Mouse (Mus musculus) gastrocnemius, adult 18-20 months (tissue): ENCODE measurements around the gene Npm3. TPM values are rescaled to one million over a fixed set of nuclear protein-coding genes. Genes with fewer than 3 reads are reported as not detected.

Experiments
- DNase-seq: peaks from one replicate; pipeline ENCODE4 v3.0.0; 2021; ENCODE audit warnings: low spot score
- long read RNA-seq, 2 experiments: library from polyadenylated mRNA; stranded (forward); transcript quantifications; one replicate each; pipeline ENCODE4 v2.0.0; 2021
- total RNA-seq, 2 experiments: library from RNA; stranded (reverse); gene quantifications; 2 replicates each; pipeline ENCODE4 v1.2.3; 2021

Gene Npm3
- 10 to 100 TPM; 10.1 to 11.0 TPM for total RNA-seq
- long read RNA-seq, experiment 1, partial matches to known transcripts = 0 of 2 reads
- long read RNA-seq, experiment 1, other reads (novel, unspliced or antisense) = 1 of 2 reads
- long read RNA-seq, experiment 2 = 0 reads

DNA sequence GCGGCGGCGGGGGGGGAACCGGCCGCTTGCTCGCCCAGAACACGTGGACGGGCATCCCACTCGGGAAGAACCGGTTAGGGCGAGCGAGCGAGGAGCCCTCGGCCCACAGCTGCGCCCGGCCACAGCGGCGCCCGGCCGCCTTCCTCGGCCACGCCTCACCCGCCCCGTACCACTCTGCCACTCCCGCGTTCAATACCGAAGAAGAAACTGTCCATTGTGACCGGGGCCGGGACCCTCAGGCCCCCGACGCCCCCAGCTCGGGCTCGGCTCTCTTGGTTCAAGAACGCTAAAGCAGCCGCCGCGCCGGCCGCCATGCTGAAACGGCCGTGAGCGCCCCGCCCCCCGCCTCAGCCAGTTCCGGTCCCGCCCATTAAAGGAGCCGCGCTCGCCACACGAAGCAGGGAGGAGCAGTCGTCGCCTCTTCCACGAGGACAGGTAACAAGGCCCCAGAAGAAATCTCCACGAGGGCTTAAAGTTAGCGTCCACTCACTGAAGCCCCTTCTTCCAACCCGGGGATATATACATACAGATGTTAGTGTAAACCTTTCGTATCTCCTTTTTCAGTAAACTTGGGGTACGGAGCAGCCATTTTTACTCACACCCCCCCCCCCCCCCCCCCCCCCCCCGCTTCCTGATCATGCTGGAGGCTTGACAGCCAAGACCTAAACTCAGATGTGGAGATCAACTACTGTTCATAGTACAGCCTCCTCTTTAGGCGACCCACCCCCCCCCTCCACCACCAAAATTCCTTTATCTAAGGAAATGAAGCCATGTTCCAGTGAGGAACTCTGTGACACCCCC is at the start of gene Npm3:
Npm3 (minus strand) TSS at position 349 of the 801 bp plus-strand sequence.
- DNase-seq = peak; percentile 82

- no peak for DNase-seq
These were observed 47.5 kb upstream of the Npm3 start for GRCm38 (mm10) chr19:45796879-45797278.

DNA sequence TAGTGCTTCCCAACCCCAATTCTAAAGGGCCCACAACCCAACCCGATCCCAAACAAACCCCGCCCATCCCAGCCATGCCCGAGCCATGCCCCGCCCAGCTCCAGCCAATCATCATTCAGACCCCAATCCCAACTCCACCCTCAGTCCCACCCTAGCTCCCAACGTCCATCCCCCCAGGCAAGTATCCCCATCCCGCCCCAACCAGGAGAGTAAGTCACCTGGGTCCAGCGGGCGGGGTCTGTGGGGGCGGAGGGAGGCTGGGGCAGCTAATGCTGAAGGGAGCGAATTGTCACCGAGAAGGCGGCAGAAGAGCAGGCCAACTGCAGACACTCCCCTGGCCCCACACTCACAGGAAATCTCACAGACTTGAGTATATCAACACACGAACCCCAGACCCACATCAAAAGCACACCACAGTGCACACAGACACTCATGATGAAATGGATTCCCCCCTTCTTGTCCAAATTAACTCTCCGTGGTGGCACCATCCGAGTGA is 46.7 kb upstream of the Npm3 start:
- DNase-seq = no peak

- DNase-seq = no peak
These were observed 46.1 kb upstream of the Npm3 start for GRCm38 (mm10) chr19:45795406-45795944.

- no peak for DNase-seq
These were observed 45.3 kb upstream of the Npm3 start for GRCm38 (mm10) chr19:45794718-45795117.

DNA sequence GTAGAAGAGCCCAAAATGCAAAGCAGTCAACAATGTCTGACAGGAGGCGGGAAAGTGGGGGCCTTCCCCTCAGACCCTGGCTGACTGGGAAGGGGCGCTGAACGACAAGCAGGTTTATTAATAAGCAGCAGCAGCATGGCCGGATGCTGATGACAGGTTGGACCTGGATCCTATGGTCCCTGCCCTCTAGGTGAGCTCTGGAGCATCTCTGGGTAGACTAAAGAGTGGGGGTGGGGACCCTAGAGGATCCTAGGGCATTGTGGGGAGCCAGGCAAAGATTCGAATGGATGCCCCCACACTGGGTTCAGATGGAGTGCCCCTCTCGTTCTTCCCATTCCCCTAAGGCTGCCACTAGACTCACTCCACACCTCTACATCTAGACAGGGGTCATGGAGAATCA is 43.0 kb upstream of the Npm3 start:
- no peak for DNase-seq

DNA sequence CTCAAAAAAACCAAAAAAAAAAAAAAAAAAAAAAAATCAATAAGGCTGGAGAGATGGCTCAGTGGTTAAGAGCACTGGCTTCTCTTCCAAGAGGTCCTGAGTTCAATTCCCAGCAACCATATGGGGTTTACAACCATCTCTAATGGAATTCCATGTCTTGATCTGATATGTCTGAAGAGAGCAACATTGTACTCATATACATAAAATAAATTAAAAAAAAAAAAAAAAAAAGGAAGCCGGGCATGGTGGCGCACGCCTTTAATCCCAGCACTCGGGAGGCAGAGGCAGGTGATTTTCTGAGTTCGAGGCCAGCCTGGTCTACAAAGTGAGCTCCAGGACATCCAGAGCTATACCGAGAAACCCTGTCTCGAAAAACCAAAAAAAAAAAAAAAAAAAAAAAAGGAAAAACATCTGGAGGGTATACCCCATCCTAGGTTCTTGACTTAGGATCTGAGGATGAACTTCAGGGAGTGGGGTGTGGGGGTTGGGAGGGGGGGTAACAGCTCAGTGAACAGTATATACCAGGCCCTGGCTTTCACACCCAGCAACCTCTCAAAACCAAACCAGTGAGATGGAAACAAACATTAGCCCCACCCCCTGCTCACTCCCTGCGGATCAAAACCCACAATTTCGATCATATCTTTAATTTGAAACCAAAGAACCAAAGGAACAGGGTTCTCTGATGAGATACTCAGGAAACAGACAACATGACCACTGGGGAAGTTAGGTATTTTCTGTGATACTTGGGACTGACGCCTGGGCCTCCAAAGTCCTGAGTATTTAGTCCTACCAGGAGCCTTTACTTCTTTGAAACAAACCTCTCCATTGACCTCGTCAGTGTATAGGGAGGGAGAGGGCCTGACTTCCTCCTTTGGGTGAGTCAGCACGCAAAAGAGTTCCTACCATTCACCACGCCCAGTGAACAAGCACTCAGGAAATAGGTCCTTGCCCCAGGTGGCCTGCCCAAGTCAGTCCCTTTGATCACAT is 40.8 kb upstream of the Npm3 start:
- no peak for DNase-seq

- DNase-seq = no peak
These were observed 40.0 kb upstream of the Npm3 start for GRCm38 (mm10) chr19:45789365-45789764.

DNA sequence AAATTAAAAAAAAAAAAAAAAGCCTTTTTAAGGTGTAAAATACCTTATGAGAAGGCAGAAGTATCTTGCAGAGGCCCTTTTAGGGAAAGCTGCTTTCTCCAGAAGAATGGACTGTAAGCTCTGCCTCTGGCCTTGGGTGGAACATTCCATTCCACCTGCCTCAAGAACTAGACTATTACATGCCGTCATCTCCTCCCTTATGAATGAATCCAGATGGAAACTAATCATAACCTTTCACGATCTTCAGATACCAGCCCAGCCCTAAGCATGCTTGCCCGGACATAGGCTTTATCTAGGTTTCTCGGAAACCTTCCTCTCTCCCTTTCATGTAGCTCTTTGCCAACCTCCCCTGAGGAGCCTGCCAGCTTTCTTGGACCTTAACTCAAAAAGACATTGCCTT is 38.9 kb upstream of the Npm3 start:
- no peak for DNase-seq

- no peak for DNase-seq
These were observed 38.1 kb upstream of the Npm3 start for GRCm38 (mm10) chr19:45787450-45787849.

DNA sequence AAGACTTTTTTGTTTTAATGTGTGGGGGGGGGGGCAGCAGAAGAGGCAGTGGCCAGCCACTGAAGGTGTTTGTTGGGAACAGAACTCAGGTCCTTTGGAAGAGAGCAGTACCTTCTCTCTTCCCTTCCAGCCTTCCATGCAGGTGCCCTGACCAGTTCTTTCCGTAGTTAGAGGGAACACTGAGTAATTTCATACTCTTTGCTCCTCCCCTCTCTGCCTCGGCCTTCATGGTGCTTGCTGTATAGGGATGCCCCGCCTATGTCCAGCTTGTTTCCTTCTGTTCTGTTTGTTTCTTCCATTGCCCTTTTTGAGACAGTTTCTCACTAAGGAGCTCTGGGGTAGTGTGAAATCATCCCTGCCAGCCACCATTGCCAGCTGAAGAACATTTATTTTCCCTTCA is 36.1 kb upstream of the Npm3 start:
- DNase-seq = no peak

DNA sequence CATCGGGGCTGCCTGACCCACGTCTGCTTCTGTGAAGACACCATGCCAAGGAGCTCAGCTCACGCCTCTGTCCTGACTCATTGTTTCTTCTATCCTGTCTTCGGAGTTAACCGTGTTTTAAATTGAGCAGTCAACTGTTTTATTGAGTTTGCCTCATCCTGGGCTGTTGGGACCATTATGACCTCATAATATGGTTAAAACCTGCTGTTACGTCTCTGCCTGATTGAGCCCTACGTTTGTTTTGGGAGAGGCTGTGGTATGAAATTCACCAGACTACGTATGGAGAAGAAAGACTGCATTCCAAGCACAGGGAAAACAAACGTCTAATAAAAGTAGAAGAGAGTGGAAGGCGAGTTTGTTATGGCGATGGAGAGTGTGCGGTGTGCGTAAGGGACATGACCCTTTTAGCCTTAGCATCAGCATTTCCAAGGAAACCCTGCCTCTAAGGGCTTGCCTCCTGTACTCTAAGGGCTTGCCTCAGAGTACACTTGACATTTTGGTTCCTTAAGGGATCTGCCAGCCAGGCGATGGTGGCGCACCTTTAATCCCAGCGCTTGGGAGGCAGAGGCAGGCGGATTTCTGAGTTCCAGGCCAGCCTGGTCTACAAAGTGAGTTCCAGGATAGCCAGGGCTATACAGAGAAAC is 34.7 kb upstream of the Npm3 start:
- DNase-seq = no peak

- DNase-seq = peak; percentile 98
These were observed 34.0 kb upstream of the Npm3 start, which contains the start of gene Mgea5 for GRCm38 (mm10) chr19:45783181-45783932. Gene Mgea5 (minus strand): TSS chr19:45783837.

GRCm38 (mm10) chr19:45782315-45783001 is 33.1 kb upstream of the Npm3 start:
- peak; percentile 72 for DNase-seq

GRCm38 (mm10) chr19:45781676-45782075 is 32.3 kb upstream of the Npm3 start:
- no peak for DNase-seq

- no peak for DNase-seq
These were observed 31.0 kb upstream of the Npm3 start for GRCm38 (mm10) chr19:45780350-45780915.

- no peak for DNase-seq
These were observed 26.1 kb upstream of the Npm3 start for GRCm38 (mm10) chr19:45775486-45775885.

DNA sequence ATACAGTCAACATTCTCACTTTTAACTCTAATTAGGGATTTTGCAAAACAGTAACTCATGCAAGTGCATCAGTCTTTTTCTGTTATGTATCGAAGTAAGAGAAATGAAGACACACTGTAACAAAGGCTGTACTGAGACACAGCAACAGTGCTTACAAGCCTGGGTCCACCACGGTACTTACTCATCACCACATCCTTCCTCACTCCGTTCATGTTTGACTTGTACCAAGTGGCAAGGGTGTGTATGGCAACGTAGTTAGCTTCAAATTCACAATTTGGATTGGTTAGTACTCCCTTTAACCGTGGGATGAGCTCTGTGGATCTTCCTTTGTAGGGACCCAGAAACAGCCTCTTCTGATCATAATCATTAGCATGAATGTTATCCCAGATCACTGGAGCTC is 22.1 kb upstream of the Npm3 start:
- DNase-seq = no peak

- no peak for DNase-seq
These were observed 11.4 kb upstream of the Npm3 start for GRCm38 (mm10) chr19:45760810-45761209.
